Mouse (Mus musculus) liver, embryonic 15.5 days (tissue): ENCODE measurements around the gene Lrrc1. TPM values are rescaled to one million over a fixed set of nuclear protein-coding genes. Genes with fewer than 3 reads are reported as not detected.

Experiments used
- ATAC-seq: fragments of 200-750 bp; cut with Nextera tagmentation; 2 replicates; pipeline ENCODE4 v1.8.0; 2017; ENCODE audit warnings: moderate number of reproducible peaks, mild to moderate bottlenecking, moderate library complexity; ENCODE audit not compliant: insufficient read depth
- H3K27ac ChIP-seq: fragments of 300-500 bp; sonication (generic); replicated peaks from 2 replicates; pipeline ENCODE4 v1.5.1; 2015; ENCODE audit warnings: mild to moderate bottlenecking, inconsistent platforms
- H3K27me3 ChIP-seq: fragments of 300-500 bp; sonication (generic); 2 replicates; pipeline ENCODE4 v1.6.1; 2015; ENCODE audit warnings: mild to moderate bottlenecking, inconsistent platforms
- H3K36me3 ChIP-seq: fragments of 300-500 bp; sonication (generic); replicated peaks from 2 replicates; pipeline ENCODE4 v1.6.1; 2015; ENCODE audit warnings: moderate library complexity, mild to moderate bottlenecking, inconsistent platforms
- H3K4me1 ChIP-seq: fragments of 300-500 bp; sonication (generic); replicated peaks from 2 replicates; pipeline ENCODE4 v1.6.1; 2015; ENCODE audit warnings: inconsistent platforms
- H3K4me2 ChIP-seq: fragments of 300-500 bp; sonication (generic); 2 replicates; pipeline ENCODE4 v1.6.1; 2015; ENCODE audit warnings: moderate library complexity, mild to moderate bottlenecking, inconsistent platforms
- H3K4me3 ChIP-seq: fragments of 300-500 bp; sonication (generic); replicated peaks from 2 replicates; pipeline ENCODE4 v1.5.1; 2015; ENCODE audit warnings: mild to moderate bottlenecking, inconsistent platforms
- H3K9ac ChIP-seq: fragments of 300-500 bp; sonication (generic); 2 replicates; pipeline ENCODE4 v1.6.1; 2015; ENCODE audit warnings: moderate library complexity, mild to moderate bottlenecking, inconsistent platforms
- H3K9me3 ChIP-seq: fragments of 300-500 bp; sonication (generic); replicated peaks from 2 replicates; pipeline ENCODE4 v1.6.1; 2016; ENCODE audit warnings: inconsistent platforms
- WGBS: fragments of 180-500 bp; shearing (Covaris S2); methylation state at CpG from one replicate; pipeline ENCODE4 v1.1.7; 2015; ENCODE audit warnings: mixed read lengths; ENCODE audit not compliant: insufficient replicate concordance; 5-methylcytosine and 5-hydroxymethylcytosine counted together
- polyA plus RNA-seq: library from polyadenylated mRNA; unstranded; fragments of >200 nt; fragmentation: Nextera tagmentation; extraction: Ambion mirVana; gene quantifications from 2 replicates; pipeline ENCODE4 v1.2.1, GENCODE M21; 2015

Lrrc1 gene
- polyA plus RNA-seq, 1 experiment from 2014 or later, result 2.9 TPM

GRCm38 (mm10) chr9:77525595-77526295, 18.9 kb downstream of the Lrrc1 start:
- H3K27ac ChIP-seq, result no peak overlapping the region
- WGBS, result 74% methylated on average over 16 of the region's 16 CpGs
- H3K4me3 ChIP-seq, result no peak overlapping the region
- H3K27me3 ChIP-seq, result no peaks in the 10 kb centered on the region
- ATAC-seq, result no peak
- H3K9me3 ChIP-seq, result no peaks in the 10 kb centered on the region
- no peak overlapping the region for H3K9ac ChIP-seq
- H3K4me2 ChIP-seq, result no peak overlapping the region
- peaks cover 20% of the 10 kb centered on the region for H3K4me1 ChIP-seq
- H3K36me3 ChIP-seq, result no peaks in the 10 kb centered on the region

- peaks cover 12% of the 10 kb centered on the region for H3K4me1 ChIP-seq
- WGBS, result 60% methylated on average over 4 of the region's 4 CpGs
- H3K27me3 ChIP-seq, result no peaks in the 10 kb centered on the region
- H3K27ac ChIP-seq, result no peak overlapping the region
- no peak overlapping the region for H3K4me3 ChIP-seq
- no peaks in the 10 kb centered on the region for H3K9me3 ChIP-seq
- H3K36me3 ChIP-seq, result no peaks in the 10 kb centered on the region
- H3K4me2 ChIP-seq, result no peak overlapping the region
- no peak overlapping the region for H3K9ac ChIP-seq
- ATAC-seq, result no peak
Observed at GRCm38 (mm10) chr9:77523793-77524192, 20.9 kb downstream of the Lrrc1 start.

DNA sequence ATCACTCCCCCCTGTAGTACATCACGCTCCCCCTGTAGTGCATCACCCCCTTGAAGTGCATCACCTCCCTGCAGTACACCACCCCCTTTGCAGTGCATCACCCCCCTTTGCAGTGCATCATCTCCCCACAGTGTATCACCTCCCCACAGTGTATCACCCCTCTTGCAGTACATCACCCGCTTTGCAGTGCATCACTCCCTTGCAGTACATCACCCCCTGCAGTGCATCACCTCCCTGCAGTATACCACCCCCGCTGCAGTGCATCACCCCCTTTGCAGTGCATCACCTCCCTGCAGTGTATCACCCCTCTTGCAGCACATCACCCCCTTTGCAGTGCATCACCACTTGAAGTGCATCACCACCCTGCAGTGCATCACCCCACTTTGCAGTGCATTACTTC, 22.2 kb downstream of the Lrrc1 start:
- no peak overlapping the region for H3K4me2 ChIP-seq
- no peak overlapping the region for H3K4me3 ChIP-seq
- ATAC-seq, result no peak
- H3K4me1 ChIP-seq, result peaks cover 8% of the 10 kb centered on the region
- H3K27ac ChIP-seq, result no peak overlapping the region
- no peaks in the 10 kb centered on the region for H3K36me3 ChIP-seq
- H3K27me3 ChIP-seq, result no peaks in the 10 kb centered on the region
- no peak overlapping the region for H3K9ac ChIP-seq
- H3K9me3 ChIP-seq, result no peaks in the 10 kb centered on the region
- WGBS, result 72% methylated on average over 3 of the region's 3 CpGs

GRCm38 (mm10) chr9:77519198-77519597, 25.5 kb downstream of the Lrrc1 start:
- Histone ChIP-seq H3K9me3 (no peaks in the 10 kb centered on the region), H3K4me3 (no peak overlapping the region), H3K4me1 (peaks cover 8% of the 10 kb centered on the region), H3K9ac (no peak overlapping the region), H3K27ac (no peak overlapping the region), H3K36me3 (no peaks in the 10 kb centered on the region), H3K4me2 (no peak overlapping the region), H3K27me3 (no peaks in the 10 kb centered on the region)
- ATAC-seq, result no peak
- WGBS, result 11% methylated on average over 2 of the region's 2 CpGs

DNA sequence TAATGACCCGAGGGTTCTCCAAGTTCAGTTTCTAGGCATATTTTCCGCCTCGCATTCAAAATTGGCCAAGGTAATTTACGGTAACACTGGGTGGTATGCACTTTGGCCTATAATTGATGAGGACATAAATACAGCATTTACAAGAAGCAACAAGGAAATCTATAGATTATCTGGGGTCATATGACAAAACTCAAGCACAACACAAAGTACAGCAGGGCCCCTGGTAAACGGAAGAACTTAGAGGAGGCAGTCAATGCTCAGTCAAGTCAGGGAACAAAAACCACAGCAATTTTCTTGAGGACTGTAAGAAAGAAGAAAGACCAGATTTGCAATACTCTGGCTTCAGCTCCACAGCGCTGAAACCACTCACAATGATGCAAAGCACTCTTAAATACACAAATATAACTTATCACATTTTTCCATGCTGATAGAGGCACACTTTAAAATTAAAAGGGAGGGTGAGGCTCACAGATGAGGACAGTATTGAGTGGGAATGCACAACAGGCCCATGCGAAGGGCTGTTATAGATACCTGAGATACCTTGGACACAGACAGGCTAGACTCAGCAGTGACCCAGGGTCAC, 27.8 kb downstream of the Lrrc1 start:
- no peak for ATAC-seq
- H3K27ac ChIP-seq, result no peak overlapping the region

GRCm38 (mm10) chr9:77513892-77514291, 30.8 kb downstream of the Lrrc1 start:
- no peak overlapping the region for H3K4me3 ChIP-seq
- H3K36me3 ChIP-seq, result no peaks in the 10 kb centered on the region
- no peak overlapping the region for H3K27ac ChIP-seq
- no peaks in the 10 kb centered on the region for H3K9me3 ChIP-seq
- peaks cover 6% of the 10 kb centered on the region for H3K4me1 ChIP-seq
- ATAC-seq, result no peak
- WGBS, result 47% methylated on average over 3 of the region's 3 CpGs
- no peak overlapping the region for H3K4me2 ChIP-seq
- no peak overlapping the region for H3K9ac ChIP-seq
- no peaks in the 10 kb centered on the region for H3K27me3 ChIP-seq

More for the DNA sequence above, 27.8 kb downstream of the Lrrc1 start:
- H3K36me3 ChIP-seq, result no peaks in the 10 kb centered on the region
- no peak overlapping the region for H3K9ac ChIP-seq
- no peaks in the 10 kb centered on the region for H3K9me3 ChIP-seq
- H3K4me1 ChIP-seq, result peaks cover 8% of the 10 kb centered on the region
- H3K27me3 ChIP-seq, result no peaks in the 10 kb centered on the region
- WGBS, result 69% methylated on average over 7 of the region's 7 CpGs
- H3K4me2 ChIP-seq, result no peak overlapping the region
- H3K4me3 ChIP-seq, result no peak overlapping the region

GRCm38 (mm10) chr9:77512220-77512619, 32.5 kb downstream of the Lrrc1 start:
- H3K27me3 ChIP-seq, result no peaks in the 10 kb centered on the region
- H3K9me3 ChIP-seq, result no peaks in the 10 kb centered on the region
- no peak for ATAC-seq
- H3K9ac ChIP-seq, result no peak overlapping the region
- 68% methylated on average over 6 of the region's 6 CpGs for WGBS
- no peak overlapping the region for H3K27ac ChIP-seq
- no peak overlapping the region for H3K4me2 ChIP-seq
- H3K4me1 ChIP-seq, result no peaks in the 10 kb centered on the region
- H3K4me3 ChIP-seq, result no peak overlapping the region
- H3K36me3 ChIP-seq, result no peaks in the 10 kb centered on the region

DNA sequence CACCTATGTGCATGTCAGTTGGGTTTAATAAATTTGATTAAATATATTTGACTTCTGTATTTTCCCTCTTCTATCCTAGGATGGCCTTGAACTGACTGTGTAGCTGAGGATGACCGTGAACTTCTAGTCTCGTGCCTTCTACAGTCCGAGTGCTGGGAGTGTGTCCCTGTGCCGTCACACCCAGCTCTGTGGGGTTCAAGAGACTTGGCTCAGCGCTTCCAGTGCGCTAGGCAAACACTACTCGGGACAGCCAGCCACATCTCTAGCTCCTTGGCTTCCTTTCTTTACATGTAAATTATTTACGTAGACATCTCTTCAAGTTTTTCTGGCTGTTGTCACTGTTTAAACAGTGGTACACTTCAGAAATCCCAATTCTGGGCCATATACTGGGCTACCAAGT, 34.1 kb downstream of the Lrrc1 start:
- no peaks in the 10 kb centered on the region for H3K4me1 ChIP-seq
- H3K27ac ChIP-seq, result no peak overlapping the region
- ATAC-seq, result no peak
- H3K36me3 ChIP-seq, result no peaks in the 10 kb centered on the region
- no peaks in the 10 kb centered on the region for H3K27me3 ChIP-seq
- H3K4me2 ChIP-seq, result no peak overlapping the region
- WGBS, result 73% methylated on average over 8 of the region's 8 CpGs
- no peak overlapping the region for H3K9ac ChIP-seq
- no peak overlapping the region for H3K4me3 ChIP-seq
- H3K9me3 ChIP-seq, result no peaks in the 10 kb centered on the region

- Histone ChIP-seq H3K4me1 (no peaks in the 10 kb centered on the region), H3K27ac (no peak overlapping the region), H3K27me3 (no peaks in the 10 kb centered on the region), H3K4me3 (no peak overlapping the region), H3K36me3 (no peaks in the 10 kb centered on the region), H3K4me2 (no peak overlapping the region), H3K9ac (no peak overlapping the region), H3K9me3 (no peaks in the 10 kb centered on the region)
- ATAC-seq, result no peak
- 49% methylated on average over 3 of the region's 3 CpGs for WGBS
Observed at GRCm38 (mm10) chr9:77507743-77508394, 36.8 kb downstream of the Lrrc1 start.

DNA sequence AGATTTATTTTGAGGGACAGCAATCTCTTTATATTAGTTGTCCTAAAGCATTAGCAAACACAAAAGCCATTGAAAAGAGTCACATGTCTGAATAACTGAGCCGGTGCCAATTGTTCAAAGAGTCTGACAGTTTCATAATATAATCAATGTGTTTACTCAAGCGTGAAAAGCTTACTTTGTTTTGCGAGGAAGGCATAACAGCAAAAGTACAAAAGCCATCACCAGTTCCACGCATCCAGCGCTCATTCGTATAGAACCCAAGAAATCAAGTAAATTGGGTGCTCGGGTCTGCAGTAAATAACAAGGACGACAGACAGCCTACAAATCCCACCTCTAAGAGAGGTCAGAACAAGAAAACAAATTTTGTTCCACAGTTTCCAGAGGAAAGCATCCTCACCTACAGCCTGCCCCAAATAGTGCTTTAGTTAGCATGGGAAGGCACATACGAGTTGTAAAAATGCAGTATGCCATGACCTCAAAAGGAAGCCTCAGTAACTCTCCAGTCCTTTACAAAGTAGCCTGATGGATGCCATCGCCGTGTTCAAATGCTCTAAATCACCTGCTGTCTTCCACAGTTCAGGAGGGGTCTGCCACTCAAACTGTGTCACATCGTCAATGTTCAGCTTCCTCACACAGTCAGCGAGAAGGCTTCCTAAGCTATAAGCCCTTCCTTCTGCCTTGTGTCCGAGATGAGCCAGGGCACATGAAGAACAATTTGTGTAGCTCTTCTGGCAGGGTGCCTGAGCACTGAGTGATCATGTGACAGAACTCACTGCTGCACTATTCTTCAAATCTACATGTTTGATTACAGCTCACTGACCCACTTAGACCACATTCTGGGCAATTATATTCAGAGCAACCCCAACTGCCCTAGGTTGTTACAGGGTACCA, 41.9 kb downstream of the Lrrc1 start:
- H3K9ac ChIP-seq, result no peak overlapping the region
- no peak overlapping the region for H3K4me3 ChIP-seq
- no peaks in the 10 kb centered on the region for H3K27me3 ChIP-seq
- ATAC-seq, result no peak
- H3K9me3 ChIP-seq, result no peaks in the 10 kb centered on the region
- no peak overlapping the region for H3K27ac ChIP-seq
- H3K36me3 ChIP-seq, result no peaks in the 10 kb centered on the region
- no peak overlapping the region for H3K4me2 ChIP-seq
- no peaks in the 10 kb centered on the region for H3K4me1 ChIP-seq
- WGBS, result 65% methylated on average over 14 of the region's 14 CpGs

- no peak for ATAC-seq
- H3K9me3 ChIP-seq, result no peaks in the 10 kb centered on the region
- no peak overlapping the region for H3K4me3 ChIP-seq
Observed at GRCm38 (mm10) chr9:77502171-77502547, 42.5 kb downstream of the Lrrc1 start.

More at GRCm38 (mm10) chr9:77502171-77502547, 42.5 kb downstream of the Lrrc1 start:
- no peak overlapping the region for H3K9ac ChIP-seq
- peaks cover 1% of the 10 kb centered on the region for H3K4me1 ChIP-seq
- H3K27me3 ChIP-seq, result no peaks in the 10 kb centered on the region
- no peak overlapping the region for H3K4me2 ChIP-seq
- 63% methylated on average over 6 of the region's 6 CpGs for WGBS
- no peak overlapping the region for H3K27ac ChIP-seq
- no peaks in the 10 kb centered on the region for H3K36me3 ChIP-seq
